Mouse (Mus musculus): ENCODE measurements around the gene 2410015M20Rik.

DNA sequence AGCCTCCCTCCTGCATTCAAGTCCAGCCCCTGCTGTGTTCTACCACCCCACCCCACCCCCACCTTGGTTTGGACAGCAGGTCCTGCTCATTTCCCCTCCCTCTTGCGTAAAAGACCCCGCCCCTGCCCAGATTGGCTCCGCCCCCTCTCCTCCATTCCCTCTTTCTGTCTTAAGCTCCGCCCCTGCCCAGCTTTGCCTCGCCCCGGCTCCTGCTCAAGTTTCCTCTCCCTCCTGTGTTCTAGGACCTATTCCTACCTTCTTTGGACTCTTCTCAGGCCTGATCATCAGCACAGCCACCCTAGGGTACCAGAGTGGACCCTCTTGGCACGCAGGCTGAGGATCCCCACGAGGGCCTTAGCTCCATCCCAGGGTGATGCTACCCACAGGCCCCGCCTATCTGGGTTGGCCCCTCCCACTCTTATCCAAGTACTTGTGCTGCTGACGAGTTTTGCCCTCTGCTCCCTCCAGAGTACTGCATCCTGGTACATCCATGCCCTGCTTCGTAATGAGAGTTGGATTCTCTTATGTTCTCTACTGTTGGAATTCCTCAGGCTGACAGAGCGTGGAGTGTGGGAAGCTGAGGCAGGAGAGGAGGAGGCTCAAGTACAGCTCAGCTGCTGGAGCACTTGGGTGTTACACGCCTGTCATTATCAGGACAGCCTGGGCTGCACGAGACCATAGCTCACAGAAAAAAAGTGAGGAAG, 2.4 kb upstream of the 2410015M20Rik start:
- no peak for TF ChIP-seq POLR2A (IDR thresholded peaks at IDR 0.05; ENCODE audit: extremely low read depth, insufficient read depth, low read length)
- TF ChIP-seq CTCF (IDR thresholded peaks at IDR 0.05; ENCODE audit: low read depth, low read length) = no peak
